Mouse (Mus musculus) C2C12 (cell line): ENCODE results near the gene Bbx.

ENCODE experiments used
- CTCF ChIP-seq: IDR thresholded peaks from one replicate; pipeline ENCODE4 v1.5.1; 2011; ENCODE audit not compliant: control insufficient read depth, insufficient read depth, insufficient read length
- FOSL1 ChIP-seq: IDR thresholded peaks from one replicate; pipeline ENCODE4 v1.8.0; 2011; ENCODE audit warnings: mild to moderate bottlenecking, low read length; ENCODE audit not compliant: poor library complexity, insufficient read depth, severe bottlenecking
- MAX ChIP-seq: IDR thresholded peaks from one replicate; pipeline ENCODE4 v1.6.1; 2011; ENCODE audit warnings: mild to moderate bottlenecking, control low read depth
- MYOD1 ChIP-seq: IDR thresholded peaks from one replicate; pipeline ENCODE4 v1.6.1; 2011; ENCODE audit warnings: low read depth; ENCODE audit not compliant: control insufficient read depth, insufficient read length
- USF1 ChIP-seq: IDR thresholded peaks from one replicate; pipeline ENCODE4 v1.6.1; 2011; ENCODE audit warnings: low read depth, mild to moderate bottlenecking, control low read depth, moderate library complexity

- TF ChIP-seq CTCF (no peak), FOSL1 (no peak), USF1 (no peak), MAX (no peak), MYOD1 (no peak)
These were observed 205.9 kb downstream of the Bbx start for GRCm38 (mm10) chr16:50226274-50226673.
